Mouse (Mus musculus) kidney, adult 2 months (tissue): ENCODE results near the gene Usp49. TPM values are rescaled to one million over a fixed set of nuclear protein-coding genes. Genes with fewer than 3 reads are reported as not detected.
"Not testable (repeated sequence)": the region's sequence is repeated elsewhere in the genome, so short reads cannot be mapped to it uniquely, and the experiment has no call there.

Source experiments
- DNase-seq: peaks from one replicate; pipeline ENCODE4 v3.0.0; 2021
- H3K27ac ChIP-seq: fragments of 200-500 bp; 2 replicates; pipeline ENCODE4 v1.5.1; 2012; ENCODE audit warnings: low read depth, low read length, control low read depth, inconsistent platforms; ENCODE audit not compliant: insufficient read depth
- H3K27me3 ChIP-seq: fragments of 200-500 bp; replicated peaks from 2 replicates; pipeline ENCODE4 v1.6.1; 2012; ENCODE audit warnings: mild to moderate bottlenecking, moderate library complexity, low read length, inconsistent platforms; ENCODE audit not compliant: control insufficient read depth, insufficient read depth
- H3K36me3 ChIP-seq: fragments of 200-500 bp; 2 replicates; pipeline ENCODE4 v1.6.1; 2012; ENCODE audit warnings: mild to moderate bottlenecking, moderate library complexity, low read length, inconsistent platforms; ENCODE audit not compliant: control insufficient read depth, insufficient read depth
- H3K4me1 ChIP-seq: fragments of 200-500 bp; 2 replicates; pipeline ENCODE4 v1.6.1; 2011; ENCODE audit warnings: low read length; ENCODE audit not compliant: control insufficient read depth, insufficient read depth
- H3K4me3 ChIP-seq: fragments of 200-500 bp; 2 replicates; pipeline ENCODE4 v1.5.1; 2011; ENCODE audit warnings: mild to moderate bottlenecking, low read depth, low read length, control low read depth; ENCODE audit not compliant: insufficient read depth
- CTCF ChIP-seq: fragments of 200-500 bp; conservative IDR thresholded peaks from 2 replicates; pipeline ENCODE4 v1.5.1; 2011; ENCODE audit warnings: low read depth, mild to moderate bottlenecking, control low read depth, low read length, moderate library complexity, mixed read lengths; ENCODE audit not compliant: insufficient read depth, insufficient read length
- POLR2A ChIP-seq: fragments of 200-500 bp; IDR thresholded peaks from one replicate; pipeline ENCODE4 v1.6.1; 2011; ENCODE audit warnings: low read depth, low read length, control low read depth
- WGBS: fragments of 180-500 bp; shearing (Covaris S2); methylation state at CpG from one replicate; pipeline ENCODE4 v1.1.7; 2018; 5-methylcytosine and 5-hydroxymethylcytosine counted together
- polyA plus RNA-seq: library from polyadenylated mRNA; depleted of rRNA; stranded (reverse); fragments of >200 nt; gene quantifications from 2 replicates; pipeline ENCODE4 v1.2.3, GENCODE M21; 2012

Gene Usp49
- polyA plus RNA-seq, 1 experiment: 5.1 TPM

DNA sequence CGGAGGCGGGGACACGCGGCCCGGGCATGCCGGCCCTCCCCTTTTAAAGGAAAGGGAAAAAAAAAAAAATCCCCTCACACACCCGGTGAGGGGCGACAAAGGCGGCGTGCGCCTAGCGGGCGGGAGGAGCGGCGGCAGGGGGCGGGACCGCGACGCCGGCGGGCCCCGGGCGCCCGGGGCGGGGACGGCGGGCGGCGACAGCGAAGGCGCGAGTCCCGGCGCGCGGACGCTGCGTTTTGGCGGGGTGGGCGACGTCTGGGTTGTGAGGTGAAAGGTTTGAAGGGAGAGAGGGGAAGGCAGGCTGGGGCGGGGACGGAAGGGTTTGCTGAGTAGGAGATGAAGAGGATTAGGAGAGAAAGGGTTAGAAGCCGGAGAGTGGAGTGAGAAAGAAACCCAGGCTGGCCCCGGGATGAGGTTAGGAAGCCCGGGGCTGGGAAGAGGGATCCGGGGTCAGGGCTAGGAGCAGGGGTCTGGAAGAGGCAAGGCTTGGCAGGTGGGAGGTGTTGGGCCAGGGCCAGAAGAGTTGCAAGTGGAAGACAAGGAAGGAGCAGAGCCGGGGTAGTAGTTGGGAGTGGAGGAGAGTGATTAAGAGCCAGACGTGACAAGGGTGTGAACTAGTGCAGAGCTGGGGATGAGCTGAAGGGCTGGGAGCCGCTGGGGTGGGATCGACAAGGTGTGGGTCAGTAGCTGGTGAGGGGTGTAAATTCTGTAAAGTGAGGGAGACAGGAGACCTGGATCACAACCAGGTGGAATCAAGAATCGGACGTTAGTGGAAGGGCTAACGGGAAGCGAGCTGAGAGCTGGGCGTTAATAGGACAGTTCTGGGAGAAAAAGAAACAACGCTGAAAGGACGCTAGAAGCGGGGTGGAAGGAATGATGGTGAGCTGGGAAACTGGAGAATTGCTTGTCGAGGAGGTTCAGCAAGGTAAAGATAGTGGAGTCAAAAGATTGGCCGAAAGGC lies 493 bp upstream of the Usp49 start:
- TF ChIP-seq CTCF (no peak), POLR2A (no peak)
- H3K36me3 ChIP-seq: no peaks in the 10 kb centered on the region
- H3K4me3 ChIP-seq: peak overlapping the region; percentile 85
- 1% methylated on average over 60 of the region's 61 CpGs for WGBS
- no peak overlapping the region for H3K27ac ChIP-seq
- no peak for DNase-seq
- no peaks in the 10 kb centered on the region for H3K27me3 ChIP-seq
- no peaks in the 10 kb centered on the region; the same call in 1 of the 2 replicates for H3K4me1 ChIP-seq

DNA sequence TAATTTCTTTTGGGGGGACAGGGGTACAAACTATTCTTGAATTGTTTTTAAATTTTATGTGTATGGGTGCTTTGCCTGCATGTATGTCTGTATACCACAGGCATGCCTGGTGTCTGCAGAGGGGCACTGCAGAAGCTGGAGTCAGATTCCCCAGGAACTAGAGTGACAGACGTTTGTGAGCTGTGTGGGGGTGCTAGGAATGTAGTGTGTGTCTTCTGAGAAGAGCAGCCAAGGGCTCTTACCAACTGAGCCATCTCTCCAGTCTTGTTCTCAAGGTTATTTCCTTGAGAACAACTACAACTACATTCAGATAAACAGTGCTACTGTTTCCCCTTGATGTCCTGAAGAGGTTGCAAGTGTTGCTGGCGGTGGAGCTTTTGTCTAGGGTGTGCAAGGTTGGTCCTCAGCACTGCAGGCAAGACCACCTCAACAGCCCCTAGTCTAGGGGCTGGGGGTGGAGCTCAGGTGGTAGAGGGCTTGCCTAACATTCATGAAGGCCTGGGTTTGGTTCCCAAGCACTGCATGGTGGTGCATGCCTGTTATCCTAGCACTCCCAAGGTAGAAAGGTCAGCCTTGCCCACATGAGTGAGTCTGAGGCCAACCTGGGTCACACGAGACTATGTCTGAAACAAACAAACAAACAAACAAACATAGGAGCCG lies 1.8 kb downstream of the Usp49 start:
- no peak for TF ChIP-seq CTCF
- TF ChIP-seq POLR2A: no peak
- H3K27me3 ChIP-seq: no peaks in the 10 kb centered on the region
- H3K36me3 ChIP-seq: no peaks in the 10 kb centered on the region
- DNase-seq: no peak
- H3K4me1 ChIP-seq: no peaks in the 10 kb centered on the region; the same call in 1 of the 2 replicates
- WGBS: 73% methylated on average over 4 of the region's 4 CpGs
- no peak overlapping the region for H3K4me3 ChIP-seq
- no peak overlapping the region for H3K27ac ChIP-seq

DNA sequence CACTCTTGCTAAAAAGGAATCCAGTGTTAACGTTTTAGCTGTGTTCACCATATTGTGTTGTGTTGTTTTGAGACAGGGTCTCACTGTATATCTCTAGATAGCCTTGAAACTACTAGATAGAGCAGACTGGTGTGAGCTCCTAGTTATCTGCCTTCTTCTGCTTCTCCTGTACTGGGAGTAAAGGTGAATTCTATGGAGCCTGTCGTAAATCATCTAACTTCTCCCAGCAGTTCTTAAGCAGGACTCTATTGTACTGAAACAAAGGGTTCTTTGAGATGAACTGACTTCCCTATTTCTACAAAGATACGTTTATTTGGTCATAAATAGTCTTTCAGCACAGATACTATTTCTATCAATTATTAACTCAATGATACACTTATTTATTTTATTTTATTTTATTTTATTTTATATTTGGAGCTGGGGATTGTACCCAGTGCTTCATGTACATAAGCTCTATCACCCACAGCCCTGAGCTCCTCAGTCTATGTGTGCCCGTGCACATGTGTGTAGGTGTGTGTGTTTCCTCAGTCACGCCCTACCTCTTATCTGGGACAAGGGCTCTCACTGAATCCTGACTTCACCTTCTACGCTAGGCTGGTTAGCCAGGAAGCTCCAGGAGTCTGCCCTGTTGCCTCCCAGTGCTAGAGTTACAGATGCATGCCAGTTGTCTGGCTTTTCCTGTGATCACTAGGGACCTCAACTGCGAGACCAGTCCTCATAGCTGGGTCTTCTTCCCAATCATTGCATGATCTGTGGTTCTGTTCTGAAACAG lies 3.7 kb downstream of the Usp49 start:
- no peak for DNase-seq
- TF ChIP-seq POLR2A (no peak), CTCF (no peak)
- no peaks in the 10 kb centered on the region for H3K4me1 ChIP-seq
- no peak overlapping the region for H3K27ac ChIP-seq
- no peaks in the 10 kb centered on the region for H3K27me3 ChIP-seq
- no peaks in the 10 kb centered on the region for H3K36me3 ChIP-seq
- 67% methylated on average over 7 of the region's 7 CpGs for WGBS
- H3K4me3 ChIP-seq: no peak overlapping the region

DNA sequence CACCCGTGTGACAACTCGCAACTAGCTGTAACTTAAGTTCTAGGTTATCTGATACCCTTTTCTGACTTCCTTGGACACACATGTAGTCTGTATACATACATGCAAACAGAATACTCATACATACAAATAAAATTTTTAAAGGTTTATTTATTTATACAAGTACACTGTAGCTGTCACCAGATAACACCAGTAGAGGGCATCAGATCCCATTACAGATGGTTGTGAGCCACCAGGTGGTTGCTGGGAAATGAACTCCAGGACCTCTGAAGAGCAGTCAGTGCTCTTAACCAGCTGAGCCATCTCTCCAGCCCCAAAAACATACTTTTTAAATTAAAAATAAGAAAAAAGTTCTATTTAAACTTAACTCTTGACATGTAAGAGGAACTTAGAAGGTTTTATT lies 12.5 kb downstream of the Usp49 start:
- Histone ChIP-seq H3K4me3 (no peak overlapping the region), H3K27ac (no peak overlapping the region), H3K4me1 (no peaks in the 10 kb centered on the region), H3K36me3 (no peaks in the 10 kb centered on the region), H3K27me3 (no peaks in the 10 kb centered on the region)
- TF ChIP-seq CTCF (0 out of 2 replicates have a peak, but pooled peaks have one; percentile 9), POLR2A (no peak)
- DNase-seq: peak; percentile 26
- 83% methylated on average over 2 of the region's 2 CpGs for WGBS

DNA sequence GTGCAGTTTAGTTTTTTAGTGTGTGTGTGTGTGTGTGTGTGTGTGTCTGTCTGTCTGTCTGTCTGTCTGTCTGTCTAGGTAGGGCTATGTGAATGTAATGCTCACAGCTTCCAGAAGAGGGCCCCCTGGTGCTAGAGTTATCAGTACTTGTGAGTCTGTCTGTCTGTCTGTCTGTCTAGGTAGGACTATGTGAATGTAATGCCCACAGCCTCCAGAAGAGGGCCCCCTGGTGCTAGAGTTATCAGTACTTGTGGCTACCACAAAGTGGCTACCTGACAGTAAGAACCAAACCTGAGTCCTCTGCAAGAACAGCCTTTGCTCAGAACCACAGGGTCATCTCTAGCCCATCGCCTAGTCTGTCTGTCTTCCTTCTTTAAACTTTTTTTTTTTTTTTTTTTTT lies 16.2 kb downstream of the Usp49 start:
- DNase-seq: peak; percentile 85
- Histone ChIP-seq H3K27me3 (no peaks in the 10 kb centered on the region), H3K4me3 (no peak overlapping the region), H3K36me3 (no peaks in the 10 kb centered on the region), H3K4me1 (no peaks in the 10 kb centered on the region), H3K27ac (no peak overlapping the region)
- TF ChIP-seq POLR2A (no peak), CTCF (peak; percentile 70)
- 85% methylated on average over 1 of the region's 1 CpGs for WGBS

DNA sequence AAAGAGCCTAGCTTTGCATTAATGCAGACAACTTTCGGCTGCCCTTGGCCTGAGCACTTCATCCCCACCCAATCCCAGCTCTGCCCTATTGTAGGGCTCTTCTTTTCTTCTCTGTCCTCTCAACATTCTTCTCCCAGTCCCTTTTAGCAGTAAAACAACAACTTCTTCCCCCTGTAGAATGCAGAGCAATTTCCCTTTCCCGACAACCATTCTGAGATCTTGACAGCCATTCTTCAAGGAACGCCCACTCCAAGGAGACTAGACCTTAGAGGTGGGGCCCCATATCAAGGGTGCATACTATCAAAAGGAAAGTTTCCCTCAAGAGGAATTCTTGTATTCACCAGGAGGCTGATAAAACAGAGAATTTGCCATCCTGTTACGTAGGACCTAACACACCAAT lies 18.5 kb downstream of the Usp49 start:
- Histone ChIP-seq H3K27me3 (no peaks in the 10 kb centered on the region), H3K4me1 (no peaks in the 10 kb centered on the region), H3K4me3 (no peak overlapping the region), H3K27ac (no peak overlapping the region), H3K36me3 (no peaks in the 10 kb centered on the region)
- no peak for DNase-seq
- TF ChIP-seq CTCF: no peak
- TF ChIP-seq POLR2A: no peak
- 82% methylated on average over 4 of the region's 4 CpGs for WGBS

DNA sequence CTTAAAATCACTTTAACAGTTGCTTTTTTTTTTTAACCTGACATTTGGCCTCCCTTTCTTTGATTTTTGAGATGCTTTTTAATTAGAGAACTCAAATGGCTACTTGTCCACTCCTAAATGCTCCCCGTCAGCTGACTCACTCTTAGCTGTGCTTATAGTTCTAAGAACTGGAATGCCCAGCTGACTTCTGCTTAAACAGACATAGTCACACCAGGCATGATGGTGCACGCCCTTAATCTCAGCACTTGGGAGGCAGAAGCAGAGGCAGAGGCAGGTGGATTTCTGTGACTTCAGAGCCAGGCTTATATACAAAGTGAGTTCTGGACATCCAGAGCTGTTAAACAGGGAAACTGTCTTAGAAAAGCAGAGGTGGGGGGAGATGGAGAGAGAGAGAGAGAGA lies 21.5 kb downstream of the Usp49 start:
- H3K36me3 ChIP-seq: no peaks in the 10 kb centered on the region
- H3K27me3 ChIP-seq: no peaks in the 10 kb centered on the region
- H3K27ac ChIP-seq: no peak overlapping the region
- no peak for DNase-seq
- TF ChIP-seq POLR2A (no peak), CTCF (no peak)
- WGBS: 96% methylated on average over 2 of the region's 2 CpGs
- H3K4me1 ChIP-seq: no peaks in the 10 kb centered on the region
- no peak overlapping the region for H3K4me3 ChIP-seq

DNA sequence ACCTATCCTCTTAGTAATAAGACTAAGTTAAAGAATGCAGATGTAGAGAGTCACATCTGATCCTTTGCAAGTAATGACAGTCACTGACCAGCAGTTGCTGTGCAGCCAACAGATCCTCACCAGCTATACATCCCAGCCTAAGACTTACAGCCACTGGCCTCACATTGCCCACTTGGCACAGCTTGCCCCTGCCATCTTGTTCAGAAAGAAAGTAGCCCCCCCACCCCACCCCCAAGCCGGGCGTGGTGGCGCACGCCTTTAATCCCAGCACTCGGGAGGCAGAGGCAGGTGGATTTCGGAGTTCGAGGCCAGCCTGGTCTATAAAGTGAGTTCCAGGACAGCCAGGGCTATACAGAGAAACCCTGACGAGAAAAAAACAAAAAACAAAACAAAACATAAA lies 23.9 kb downstream of the Usp49 start:
- H3K27me3 ChIP-seq, H3K27ac ChIP-seq, H3K4me1 ChIP-seq, H3K36me3 ChIP-seq, DNase-seq, H3K4me3 ChIP-seq: not testable (repeated sequence)
- WGBS: 93% methylated on average over 8 of the region's 8 CpGs
